Mouse (Mus musculus) limb, embryonic 14.5 days (tissue): Measurements from ENCODE around the gene Trex1. TPM values are rescaled to one million over a fixed set of nuclear protein-coding genes. Genes with fewer than 3 reads are reported as not detected.

Experiments
- ATAC-seq: fragments of 200-750 bp; cut with Nextera tagmentation; 2 replicates; pipeline ENCODE4 v1.8.0; 2017; ENCODE audit warnings: low read depth, moderate number of reproducible peaks, moderate TSS enrichment; ENCODE audit not compliant: low FRiP score
- DNase-seq: peaks from one replicate; pipeline ENCODE4 v3.0.0-alpha.2; 2015; ENCODE audit warnings: low spot score
- H3K27ac ChIP-seq: fragments of 300-500 bp; sonication (generic); replicated peaks from 2 replicates; pipeline ENCODE4 v1.5.1; 2014; ENCODE audit warnings: low read depth, mild to moderate bottlenecking, low read length, moderate library complexity, mixed read lengths
- H3K27me3 ChIP-seq: fragments of 300-500 bp; sonication (generic); 2 replicates; pipeline ENCODE4 v1.6.1; 2014; ENCODE audit warnings: low read length, mixed read lengths; ENCODE audit not compliant: control insufficient read depth, insufficient read depth
- H3K36me3 ChIP-seq: fragments of 300-500 bp; sonication (generic); 2 replicates; pipeline ENCODE4 v1.6.1; 2014; ENCODE audit warnings: mild to moderate bottlenecking, low read length, moderate library complexity, mixed read lengths; ENCODE audit not compliant: control insufficient read depth, insufficient read depth
- H3K4me1 ChIP-seq: fragments of 300-500 bp; sonication (generic); 2 replicates; pipeline ENCODE4 v1.6.1; 2014; ENCODE audit warnings: antibody characterized with exemption, low read length, mixed read lengths; ENCODE audit not compliant: control insufficient read depth, insufficient read depth
- H3K4me2 ChIP-seq: fragments of 300-500 bp; sonication (generic); replicated peaks from 2 replicates; pipeline ENCODE4 v1.6.1; 2014; ENCODE audit warnings: low read depth, mild to moderate bottlenecking, low read length, moderate library complexity; ENCODE audit not compliant: severe bottlenecking
- H3K4me3 ChIP-seq: fragments of 300-500 bp; sonication (generic); replicated peaks from 2 replicates; pipeline ENCODE4 v1.5.1; 2014; ENCODE audit warnings: low read length
- H3K9ac ChIP-seq: fragments of 300-500 bp; sonication (generic); 2 replicates; pipeline ENCODE4 v1.6.1; 2014; ENCODE audit warnings: mild to moderate bottlenecking, low read depth, low read length, moderate library complexity; ENCODE audit not compliant: severe bottlenecking
- H3K9me3 ChIP-seq: fragments of 300-500 bp; sonication (generic); 2 replicates; pipeline ENCODE4 v1.6.1; 2016; ENCODE audit warnings: low read length; ENCODE audit not compliant: control insufficient read depth
- POLR2A ChIP-seq: fragments of 200-500 bp; IDR thresholded peaks from 2 replicates; pipeline ENCODE4 v1.8.0; 2012; ENCODE audit warnings: inconsistent platforms, mild to moderate bottlenecking, moderate library complexity, borderline replicate concordance; ENCODE audit not compliant: insufficient read depth, insufficient read length; ENCODE audit errors: extremely low read depth
- WGBS: fragments of 180-500 bp; shearing (Covaris S2); extraction: QIAGEN DNeasy Blood & Tissue Kit; methylation state at CpG from one replicate; pipeline ENCODE4 v1.1.7; 2014; 5-methylcytosine and 5-hydroxymethylcytosine counted together
- polyA plus RNA-seq, 2 experiments: library from polyadenylated mRNA; depleted of rRNA in 1 of 2; stranded (reverse) in 1 of 2; unstranded in 1 of 2; fragments of >200 nt; fragmentation: Nextera tagmentation in 1 of 2; extraction: Ambion mirVana in 1 of 2; gene quantifications; 2 replicates each; pipeline versions ENCODE4 v1.2.1 to v1.2.3; 2012 to 2014

Gene Trex1
- polyA plus RNA-seq, 2 experiments: 13.7 to 33.5 TPM

- H3K4me3 ChIP-seq: no peak overlapping the region
- DNase-seq: no peak
- H3K27ac ChIP-seq: no peak overlapping the region
- H3K27me3 ChIP-seq: no peaks in the 10 kb centered on the region
- H3K9me3 ChIP-seq: no peaks in the 10 kb centered on the region
- TF ChIP-seq POLR2A: no peak
- ATAC-seq: no peak
- no peak overlapping the region for H3K4me2 ChIP-seq
- peaks cover 15% of the 10 kb centered on the region for H3K36me3 ChIP-seq
- WGBS: 45% methylated on average over 8 of the region's 8 CpGs
- no peaks in the 10 kb centered on the region for H3K4me1 ChIP-seq
- H3K9ac ChIP-seq: no peak overlapping the region
These were observed 44.1 kb downstream of the Trex1 start for GRCm38 (mm10) chr9:109015397-109015796.

GRCm38 (mm10) chr9:109010316-109010690, 49.2 kb downstream of the Trex1 start:
- Histone ChIP-seq H3K9me3 (no peaks in the 10 kb centered on the region), H3K27me3 (no peaks in the 10 kb centered on the region), H3K4me3 (no peak overlapping the region), H3K4me2 (no peak overlapping the region), H3K9ac (0 out of 2 replicates have a peak overlapping the region, but pooled peaks have one; percentile 12), H3K27ac (no peak overlapping the region), H3K36me3 (peaks cover 25% of the 10 kb centered on the region), H3K4me1 (no peaks in the 10 kb centered on the region)
- ATAC-seq: peak; percentile 11; the same call in 1 of the 2 replicates
- 70% methylated on average over 14 of the region's 14 CpGs for WGBS
- no peak for TF ChIP-seq POLR2A
- no peak for DNase-seq

GRCm38 (mm10) chr9:109009636-109010315, 49.8 kb downstream of the Trex1 start:
- no peaks in the 10 kb centered on the region for H3K4me1 ChIP-seq
- no peaks in the 10 kb centered on the region for H3K9me3 ChIP-seq
- DNase-seq (peak; percentile 24), ATAC-seq (peak; percentile 45)
- H3K4me3 ChIP-seq: no peak overlapping the region
- H3K4me2 ChIP-seq: no peak overlapping the region
- 37% methylated on average over 17 of the region's 17 CpGs for WGBS
- TF ChIP-seq POLR2A: no peak
- H3K36me3 ChIP-seq: peaks cover 25% of the 10 kb centered on the region
- H3K9ac ChIP-seq: 0 out of 2 replicates have a peak overlapping the region, but pooled peaks have one; percentile 12
- no peaks in the 10 kb centered on the region for H3K27me3 ChIP-seq
- no peak overlapping the region for H3K27ac ChIP-seq

GRCm38 (mm10) chr9:109008994-109009635, 50.4 kb downstream of the Trex1 start:
- ATAC-seq (no peak), DNase-seq (no peak)
- H3K4me1 ChIP-seq: no peaks in the 10 kb centered on the region
- H3K4me2 ChIP-seq: no peak overlapping the region
- no peaks in the 10 kb centered on the region for H3K27me3 ChIP-seq
- no peak overlapping the region for H3K9ac ChIP-seq
- no peaks in the 10 kb centered on the region for H3K9me3 ChIP-seq
- H3K36me3 ChIP-seq: peaks cover 25% of the 10 kb centered on the region
- no peak overlapping the region for H3K4me3 ChIP-seq
- 56% methylated on average over 9 of the region's 10 CpGs for WGBS
- H3K27ac ChIP-seq: no peak overlapping the region
- no peak for TF ChIP-seq POLR2A

GRCm38 (mm10) chr9:109008081-109008480, 51.5 kb downstream of the Trex1 start:
- Histone ChIP-seq H3K9ac (no peak overlapping the region), H3K36me3 (peaks cover 22% of the 10 kb centered on the region), H3K4me3 (no peak overlapping the region), H3K9me3 (no peaks in the 10 kb centered on the region), H3K27me3 (no peaks in the 10 kb centered on the region), H3K4me1 (no peaks in the 10 kb centered on the region), H3K27ac (no peak overlapping the region), H3K4me2 (no peak overlapping the region)
- TF ChIP-seq POLR2A: no peak
- DNase-seq (no peak), ATAC-seq (no peak)
- 86% methylated on average over 9 of the region's 9 CpGs for WGBS

Other genes with a start within 250 kb of the Trex1 start
- gene Celsr3, start 233.4 kb downstream of the Trex1 start, polyA plus RNA-seq (2012; rRNA removed): 0.36 and 0.37 TPM in 2 replicates
- 0.07 and 0.12 TPM in 2 replicates for gene Celsr3, start 233.4 kb downstream of the Trex1 start, polyA plus RNA-seq (2014; fragmentation: Nextera tagmentation; extraction: Ambion mirVana)
- gene Slc26a6, start 206.5 kb downstream of the Trex1 start, polyA plus RNA-seq (2012; rRNA removed): 28.8 and 35.8 TPM in 2 replicates
- 14.5 and 21.5 TPM in 2 replicates for gene Slc26a6, start 206.5 kb downstream of the Trex1 start, polyA plus RNA-seq (2014; fragmentation: Nextera tagmentation; extraction: Ambion mirVana)
- gene Tmem89, start 145.1 kb downstream of the Trex1 start, polyA plus RNA-seq (2012; rRNA removed): 0.24 and 0.44 TPM in 2 replicates
- gene Tmem89, start 145.1 kb downstream of the Trex1 start, polyA plus RNA-seq (2014; fragmentation: Nextera tagmentation; extraction: Ambion mirVana): 0.22 TPM in 1 of 2 replicates, not detected in the other
- 347 and 412 TPM in 2 replicates for gene Uqcrc1, start 123.1 kb downstream of the Trex1 start, polyA plus RNA-seq (2012; rRNA removed)
- gene Uqcrc1, start 123.1 kb downstream of the Trex1 start, polyA plus RNA-seq (2014; fragmentation: Nextera tagmentation; extraction: Ambion mirVana): 455 and 465 TPM in 2 replicates
- gene Col7a1, start 106.1 kb downstream of the Trex1 start, polyA plus RNA-seq (2012; rRNA removed): 44.6 and 49.9 TPM in 2 replicates
- gene Col7a1, start 106.1 kb downstream of the Trex1 start, polyA plus RNA-seq (2014; fragmentation: Nextera tagmentation; extraction: Ambion mirVana): 17.5 and 25.9 TPM in 2 replicates
- gene Ucn2, start 73.7 kb downstream of the Trex1 start, polyA plus RNA-seq (2012; rRNA removed): 6.2 and 6.5 TPM in 2 replicates
- gene Ucn2, start 73.7 kb downstream of the Trex1 start, polyA plus RNA-seq (2014; fragmentation: Nextera tagmentation; extraction: Ambion mirVana): 1.0 and 1.5 TPM in 2 replicates
- gene Pfkfb4, start 68.0 kb downstream of the Trex1 start, polyA plus RNA-seq (2012; rRNA removed): 14.5 and 19.6 TPM in 2 replicates
- gene Pfkfb4, start 68.0 kb downstream of the Trex1 start, polyA plus RNA-seq (2014; fragmentation: Nextera tagmentation; extraction: Ambion mirVana): 9.1 and 9.4 TPM in 2 replicates
- gene Shisa5, start 21.2 kb downstream of the Trex1 start, polyA plus RNA-seq (2012; rRNA removed): 150 and 245 TPM in 2 replicates
- gene Shisa5, start 21.2 kb downstream of the Trex1 start, polyA plus RNA-seq (2014; fragmentation: Nextera tagmentation; extraction: Ambion mirVana): 82.4 and 86.7 TPM in 2 replicates
- gene Atrip, start 14.4 kb upstream of the Trex1 start, polyA plus RNA-seq (2012; rRNA removed): 30.5 and 40.3 TPM in 2 replicates
- 22.2 and 25.1 TPM in 2 replicates for gene Atrip, start 14.4 kb upstream of the Trex1 start, polyA plus RNA-seq (2014; fragmentation: Nextera tagmentation; extraction: Ambion mirVana)
- gene Ccdc51, start 22.8 kb upstream of the Trex1 start, polyA plus RNA-seq (2012; rRNA removed): 9.0 and 9.1 TPM in 2 replicates
- 13.5 and 15.3 TPM in 2 replicates for gene Ccdc51, start 22.8 kb upstream of the Trex1 start, polyA plus RNA-seq (2014; fragmentation: Nextera tagmentation; extraction: Ambion mirVana)
- gene Tma7, start 22.9 kb upstream of the Trex1 start, polyA plus RNA-seq (2012; rRNA removed): 122 and 191 TPM in 2 replicates
- 658 and 664 TPM in 2 replicates for gene Tma7, start 22.9 kb upstream of the Trex1 start, polyA plus RNA-seq (2014; fragmentation: Nextera tagmentation; extraction: Ambion mirVana)
- gene Plxnb1, start 35.7 kb upstream of the Trex1 start, polyA plus RNA-seq (2012; rRNA removed): 31.0 and 36.8 TPM in 2 replicates
- gene Plxnb1, start 35.7 kb upstream of the Trex1 start, polyA plus RNA-seq (2014; fragmentation: Nextera tagmentation; extraction: Ambion mirVana): 8.2 and 10.0 TPM in 2 replicates
- gene Fbxw21, start 102.3 kb upstream of the Trex1 start, polyA plus RNA-seq (2012; rRNA removed): not detected in 2 replicates
- gene Fbxw21, start 102.3 kb upstream of the Trex1 start, polyA plus RNA-seq (2014; fragmentation: Nextera tagmentation; extraction: Ambion mirVana): not detected in 2 replicates
- not detected in 2 replicates for gene Fbxw13, start 136.2 kb upstream of the Trex1 start, polyA plus RNA-seq (2012; rRNA removed)
- gene Fbxw13, start 136.2 kb upstream of the Trex1 start, polyA plus RNA-seq (2014; fragmentation: Nextera tagmentation; extraction: Ambion mirVana): not detected in 2 replicates
- not detected in 2 replicates for gene Fbxw20, start 175.0 kb upstream of the Trex1 start, polyA plus RNA-seq (2012; rRNA removed)
- not detected in 2 replicates for gene Fbxw20, start 175.0 kb upstream of the Trex1 start, polyA plus RNA-seq (2014; fragmentation: Nextera tagmentation; extraction: Ambion mirVana)
- gene Fbxw14, start 227.9 kb upstream of the Trex1 start, polyA plus RNA-seq (2012; rRNA removed): not detected in 2 replicates
- gene Fbxw14, start 227.9 kb upstream of the Trex1 start, polyA plus RNA-seq (2014; fragmentation: Nextera tagmentation; extraction: Ambion mirVana): not detected in 2 replicates